In the genomic region with DNA sequence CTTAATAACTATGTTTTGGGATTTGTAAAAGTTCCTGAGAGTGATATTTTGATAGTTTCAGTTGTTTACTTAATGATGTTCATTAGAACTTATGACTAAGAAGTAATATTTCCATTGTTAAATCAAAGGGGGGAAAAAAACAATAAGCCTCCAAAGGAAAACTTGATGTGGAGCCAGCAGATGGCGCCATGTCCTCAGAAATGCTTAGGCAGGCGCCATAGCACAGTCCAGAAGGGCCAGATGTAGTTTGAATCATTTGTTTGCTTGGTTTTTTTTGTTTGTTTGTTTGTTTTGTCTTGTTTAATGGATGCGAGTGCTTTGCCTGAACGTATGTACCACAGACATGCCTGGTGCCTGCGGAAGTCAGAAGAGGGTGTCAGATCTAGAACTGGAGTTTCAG, we compare ENCODE assay signal across 7 mouse cellular contexts. TPM values are rescaled to one million over a fixed set of nuclear protein-coding genes. Genes with fewer than 3 reads are reported as not detected.
DNase-seq lines count a peak whose midpoint lies in the region.

No protein-coding gene starts in this region.

- intact Hi-C loops in heart, postnatal 36 days (cut with DNase I) = loop anchor here (1.0 to 10.0 kb wide), 5 partner anchors 295 to 903 kb away; no protein-coding TSS in a partner anchor

- peak; percentile 56 for DNase-seq in ES-CJ7 (ENCODE audit: low read depth, low spot score)
- DNase-seq in adrenal gland, adult 8-10 months = peak; percentile 35
- DNase-seq in embryo, embryonic 11.5 days (ENCODE audit: low read depth, low spot score) = peak; percentile 47
- peak; percentile 77 to 83 for DNase-seq in heart, postnatal 36 days
- peak; percentile 60 to 91 for DNase-seq in kidney, postnatal 36 days
- DNase-seq in lung, postnatal 25 days (ENCODE audit: low spot score) = peak; percentile 51
- peak; percentile 76 to 77 for DNase-seq in right cerebral cortex, adult 2 months (ENCODE audit: low spot score in 2 of 2)

RNA-seq across cellular contexts. Expression of a gene that starts 21.0 kb away (rescaled TPM):
- 100 to 1,000 TPM; 106 to 200 (median 117) TPM for total RNA-seq in adrenal gland, adult 8-10 months (2022)
- total RNA-seq in heart, postnatal 36 days (2021) = 10 to 100 TPM; 38.0 to 42.2 TPM

Comparison
In these comparisons a context has a peak if more than half of its experiments do, and no peak if none do; other contexts are left out.
1. Peak in every context shown above with its lines: DNase-seq.